Mouse (Mus musculus): Measurements from ENCODE around the gene Qsox2. TPM values are rescaled to one million over a fixed set of nuclear protein-coding genes. Genes with fewer than 3 reads are reported as not detected.

Qsox2 gene
- polyA plus RNA-seq, 1 experiment from 2014 or later, result 23.8 TPM

- H3K27me3 ChIP-seq (replicated peaks; ENCODE audit: control insufficient read depth, insufficient read depth, low read length), result no peaks in the 10 kb centered on the region
- peaks cover 14% of the 10 kb centered on the region for H3K4me1 ChIP-seq (ENCODE audit: control insufficient read depth, insufficient read depth, low read length)
- H3K9ac ChIP-seq (ENCODE audit: low read depth, low read length), result no peak overlapping the region
- peak overlapping the region; percentile 65 for H3K27ac ChIP-seq (ENCODE audit: low read length)
- no peaks in the 10 kb centered on the region for H3K36me3 ChIP-seq (ENCODE audit: control insufficient read depth, insufficient read depth, low read length)
- H3K4me3 ChIP-seq (ENCODE audit: low read length), result no peak overlapping the region
- no peak overlapping the region for H3K4me2 ChIP-seq (ENCODE audit: low read depth, low read length)
- 53% methylated on average over 4 of the region's 4 CpGs for WGBS
- no peaks in the 10 kb centered on the region for H3K9me3 ChIP-seq (ENCODE audit: control insufficient read depth, low read length)
- peak; percentile 78 for ATAC-seq
Measured at GRCm38 (mm10) chr2:26264646-26265045, 27.3 kb upstream of the Qsox2 start.

- H3K9me3 ChIP-seq (ENCODE audit: control insufficient read depth, low read length), result no peaks in the 10 kb centered on the region
- no peak overlapping the region for H3K27ac ChIP-seq (ENCODE audit: low read length)
- WGBS, result 80% methylated on average over 16 of the region's 16 CpGs
- H3K27me3 ChIP-seq (replicated peaks; ENCODE audit: control insufficient read depth, insufficient read depth, low read length), result 0 out of 2 replicates have a peak, but pooled peaks cover 2% of the 10 kb centered on the region
- H3K4me1 ChIP-seq (ENCODE audit: control insufficient read depth, insufficient read depth, low read length), result 0 out of 2 replicates have a peak, but pooled peaks cover 3% of the 10 kb centered on the region
- H3K4me3 ChIP-seq (ENCODE audit: low read length), result no peak overlapping the region
- no peaks in the 10 kb centered on the region for H3K36me3 ChIP-seq (ENCODE audit: control insufficient read depth, insufficient read depth, low read length)
- H3K4me2 ChIP-seq (ENCODE audit: low read depth, low read length), result no peak overlapping the region
- peak; percentile 38; the same call in 1 of the 2 replicates for ATAC-seq
- no peak overlapping the region for H3K9ac ChIP-seq (ENCODE audit: low read depth, low read length)
Measured at GRCm38 (mm10) chr2:26257315-26258096, 20.2 kb upstream of the Qsox2 start.

GRCm38 (mm10) chr2:26254816-26255215, 17.5 kb upstream of the Qsox2 start:
- Histone ChIP-seq H3K4me3 (ENCODE audit: low read length) (no peak overlapping the region), H3K4me1 (ENCODE audit: control insufficient read depth, insufficient read depth, low read length) (0 out of 2 replicates have a peak, but pooled peaks cover 3% of the 10 kb centered on the region), H3K9me3 (ENCODE audit: control insufficient read depth, low read length) (no peaks in the 10 kb centered on the region), H3K4me2 (ENCODE audit: low read depth, low read length) (no peak overlapping the region), H3K27ac (ENCODE audit: low read length) (no peak overlapping the region), H3K36me3 (ENCODE audit: control insufficient read depth, insufficient read depth, low read length) (no peaks in the 10 kb centered on the region), H3K9ac (ENCODE audit: low read depth, low read length) (no peak overlapping the region), H3K27me3 (replicated peaks; ENCODE audit: control insufficient read depth, insufficient read depth, low read length) (0 out of 2 replicates have a peak, but pooled peaks cover 2% of the 10 kb centered on the region)
- no peak for ATAC-seq
- WGBS, result 62% methylated on average over 4 of the region's 4 CpGs

- H3K27ac ChIP-seq (ENCODE audit: low read length), result no peak overlapping the region
- no peaks in the 10 kb centered on the region for H3K9me3 ChIP-seq (ENCODE audit: control insufficient read depth, low read length)
- no peak for ATAC-seq
- H3K4me2 ChIP-seq (ENCODE audit: low read depth, low read length), result no peak overlapping the region
- no peak overlapping the region for H3K9ac ChIP-seq (ENCODE audit: low read depth, low read length)
- peaks cover 4% of the 10 kb centered on the region for H3K4me1 ChIP-seq (ENCODE audit: control insufficient read depth, insufficient read depth, low read length)
- H3K27me3 ChIP-seq (replicated peaks; ENCODE audit: control insufficient read depth, insufficient read depth, low read length), result 0 out of 2 replicates have a peak, but pooled peaks cover 2% of the 10 kb centered on the region
- WGBS, result 60% methylated on average over 8 of the region's 8 CpGs
- H3K4me3 ChIP-seq (ENCODE audit: low read length), result no peak overlapping the region
- H3K36me3 ChIP-seq (ENCODE audit: control insufficient read depth, insufficient read depth, low read length), result no peaks in the 10 kb centered on the region
Measured at GRCm38 (mm10) chr2:26252514-26253206, 15.3 kb upstream of the Qsox2 start.

GRCm38 (mm10) chr2:26247531-26247930, 10.2 kb upstream of the Qsox2 start:
- no peak overlapping the region for H3K4me3 ChIP-seq (ENCODE audit: low read length)
- WGBS, result 44% methylated on average over 3 of the region's 3 CpGs
- H3K36me3 ChIP-seq (ENCODE audit: control insufficient read depth, insufficient read depth, low read length), result no peaks in the 10 kb centered on the region
- peak; percentile 68; the same call in 1 of the 2 replicates for ATAC-seq
- H3K27me3 ChIP-seq (replicated peaks; ENCODE audit: control insufficient read depth, insufficient read depth, low read length), result no peaks in the 10 kb centered on the region
- no peak overlapping the region for H3K27ac ChIP-seq (ENCODE audit: low read length)
- no peak overlapping the region for H3K9ac ChIP-seq (ENCODE audit: low read depth, low read length)
- H3K4me2 ChIP-seq (ENCODE audit: low read depth, low read length), result no peak overlapping the region
- H3K4me1 ChIP-seq (ENCODE audit: control insufficient read depth, insufficient read depth, low read length), result peaks cover 5% of the 10 kb centered on the region
- no peaks in the 10 kb centered on the region for H3K9me3 ChIP-seq (ENCODE audit: control insufficient read depth, low read length)

- Histone ChIP-seq H3K4me2 (ENCODE audit: low read depth, low read length) (no peak overlapping the region), H3K4me3 (ENCODE audit: low read length) (no peak overlapping the region), H3K27ac (ENCODE audit: low read length) (no peak overlapping the region), H3K36me3 (ENCODE audit: control insufficient read depth, insufficient read depth, low read length) (no peaks in the 10 kb centered on the region), H3K27me3 (replicated peaks; ENCODE audit: control insufficient read depth, insufficient read depth, low read length) (no peaks in the 10 kb centered on the region), H3K9me3 (ENCODE audit: control insufficient read depth, low read length) (no peaks in the 10 kb centered on the region), H3K4me1 (ENCODE audit: control insufficient read depth, insufficient read depth, low read length) (peaks cover 17% of the 10 kb centered on the region), H3K9ac (ENCODE audit: low read depth, low read length) (no peak overlapping the region)
- no peak for ATAC-seq
- WGBS, result 49% methylated on average over 3 of the region's 3 CpGs
Measured at GRCm38 (mm10) chr2:26240841-26241240, 3.5 kb upstream of the Qsox2 start.

- H3K27ac ChIP-seq (ENCODE audit: low read length), result peak overlapping the region; percentile 64
- 38% methylated on average over 9 of the region's 9 CpGs for WGBS
Measured at GRCm38 (mm10) chr2:26240330-26240729, 3.0 kb upstream of the Qsox2 start.

GRCm38 (mm10) chr2:26236681-26237289, 540 bp downstream of the Qsox2 start:
- H3K4me2 ChIP-seq (ENCODE audit: low read depth, low read length), result peak overlapping the region; percentile 85
- peak overlapping the region; percentile 92 for H3K9ac ChIP-seq (ENCODE audit: low read depth, low read length)
- ATAC-seq, result peak; percentile 39
- peak overlapping the region; percentile 84 for H3K27ac ChIP-seq (ENCODE audit: low read length)
- peaks cover 37% of the 10 kb centered on the region for H3K4me1 ChIP-seq (ENCODE audit: control insufficient read depth, insufficient read depth, low read length)
- no peaks in the 10 kb centered on the region for H3K9me3 ChIP-seq (ENCODE audit: control insufficient read depth, low read length)
- under 1% methylated on average over 51 of the region's 51 CpGs for WGBS
- no peaks in the 10 kb centered on the region for H3K36me3 ChIP-seq (ENCODE audit: control insufficient read depth, insufficient read depth, low read length)
- H3K27me3 ChIP-seq (replicated peaks; ENCODE audit: control insufficient read depth, insufficient read depth, low read length), result no peaks in the 10 kb centered on the region
- peak overlapping the region; percentile 85 for H3K4me3 ChIP-seq (ENCODE audit: low read length)

More at GRCm38 (mm10) chr2:26240330-26240729, 3.0 kb upstream of the Qsox2 start:
- Histone ChIP-seq H3K9me3 (ENCODE audit: control insufficient read depth, low read length) (no peaks in the 10 kb centered on the region), H3K36me3 (ENCODE audit: control insufficient read depth, insufficient read depth, low read length) (no peaks in the 10 kb centered on the region), H3K4me1 (ENCODE audit: control insufficient read depth, insufficient read depth, low read length) (peaks cover 18% of the 10 kb centered on the region), H3K4me3 (ENCODE audit: low read length) (no peak overlapping the region), H3K4me2 (ENCODE audit: low read depth, low read length) (peak overlapping the region; percentile 5; the same call in 1 of the 2 replicates), H3K9ac (ENCODE audit: low read depth, low read length) (no peak overlapping the region; the same call in 1 of the 2 replicates), H3K27me3 (replicated peaks; ENCODE audit: control insufficient read depth, insufficient read depth, low read length) (no peaks in the 10 kb centered on the region)
- no peak; the same call in 1 of the 2 replicates for ATAC-seq

- Histone ChIP-seq H3K9me3 (ENCODE audit: control insufficient read depth, low read length) (no peaks in the 10 kb centered on the region), H3K27ac (ENCODE audit: low read length) (peak overlapping the region; percentile 70), H3K27me3 (replicated peaks; ENCODE audit: control insufficient read depth, insufficient read depth, low read length) (no peaks in the 10 kb centered on the region), H3K4me2 (ENCODE audit: low read depth, low read length) (0 out of 2 replicates have a peak overlapping the region, but pooled peaks have one; percentile 9), H3K4me3 (ENCODE audit: low read length) (no peak overlapping the region), H3K36me3 (ENCODE audit: control insufficient read depth, insufficient read depth, low read length) (no peaks in the 10 kb centered on the region), H3K4me1 (ENCODE audit: control insufficient read depth, insufficient read depth, low read length) (peaks cover 28% of the 10 kb centered on the region), H3K9ac (ENCODE audit: low read depth, low read length) (no peak overlapping the region)
- 58% methylated on average over 2 of the region's 2 CpGs for WGBS
- 0 out of 2 replicates have a peak, but pooled peaks have one; percentile 10 for ATAC-seq
Measured at GRCm38 (mm10) chr2:26234771-26235170, 2.6 kb downstream of the Qsox2 start.

Data from intestine, embryonic 16.5 days (tissue).